Mouse (Mus musculus) hindbrain, embryonic 15.5 days (tissue): ENCODE data around the gene Dyrk1b. TPM values are rescaled to one million over a fixed set of nuclear protein-coding genes. Genes with fewer than 3 reads are reported as not detected.

Experiments
- ATAC-seq: fragments of 200-750 bp; cut with Nextera tagmentation; 2 replicates; pipeline ENCODE4 v1.8.0; 2017; ENCODE audit warnings: low read depth, moderate number of reproducible peaks, moderate TSS enrichment; ENCODE audit not compliant: low FRiP score
- H3K27ac ChIP-seq: fragments of 300-500 bp; sonication (generic); replicated peaks from 2 replicates; pipeline ENCODE4 v1.5.1; 2015; ENCODE audit warnings: mild to moderate bottlenecking, inconsistent platforms
- H3K27me3 ChIP-seq: fragments of 300-500 bp; sonication (generic); 2 replicates; pipeline ENCODE4 v1.6.1; 2015; ENCODE audit warnings: control low read depth, inconsistent platforms
- H3K36me3 ChIP-seq: fragments of 300-500 bp; sonication (generic); 2 replicates; pipeline ENCODE4 v1.6.1; 2015; ENCODE audit warnings: control low read depth, inconsistent platforms
- H3K4me1 ChIP-seq: fragments of 300-500 bp; sonication (generic); replicated peaks from 2 replicates; pipeline ENCODE4 v1.6.1; 2015; ENCODE audit warnings: control low read depth, inconsistent platforms
- H3K4me2 ChIP-seq: fragments of 300-500 bp; sonication (generic); 2 replicates; pipeline ENCODE4 v1.6.1; 2015; ENCODE audit warnings: moderate library complexity, mild to moderate bottlenecking, inconsistent platforms
- H3K4me3 ChIP-seq: fragments of 300-500 bp; sonication (generic); 2 replicates; pipeline ENCODE4 v1.5.1; 2015; ENCODE audit warnings: mild to moderate bottlenecking, inconsistent platforms
- H3K9ac ChIP-seq: fragments of 300-500 bp; sonication (generic); 2 replicates; pipeline ENCODE4 v1.6.1; 2015; ENCODE audit warnings: inconsistent platforms
- H3K9me3 ChIP-seq: fragments of 300-500 bp; sonication (generic); 2 replicates; pipeline ENCODE4 v1.6.1; 2016; ENCODE audit warnings: control low read depth, inconsistent platforms
- WGBS: fragments of 180-500 bp; shearing (Covaris S2); methylation state at CpG from one replicate; pipeline ENCODE4 v1.1.7; 2015; 5-methylcytosine and 5-hydroxymethylcytosine counted together
- polyA plus RNA-seq: library from polyadenylated mRNA; unstranded; fragments of >200 nt; fragmentation: Nextera tagmentation; extraction: Ambion mirVana; gene quantifications from 2 replicates; pipeline ENCODE4 v1.2.1, GENCODE M21; 2015

Gene Dyrk1b
- polyA plus RNA-seq, 1 experiment from 2014 or later = 14.0 TPM

DNA sequence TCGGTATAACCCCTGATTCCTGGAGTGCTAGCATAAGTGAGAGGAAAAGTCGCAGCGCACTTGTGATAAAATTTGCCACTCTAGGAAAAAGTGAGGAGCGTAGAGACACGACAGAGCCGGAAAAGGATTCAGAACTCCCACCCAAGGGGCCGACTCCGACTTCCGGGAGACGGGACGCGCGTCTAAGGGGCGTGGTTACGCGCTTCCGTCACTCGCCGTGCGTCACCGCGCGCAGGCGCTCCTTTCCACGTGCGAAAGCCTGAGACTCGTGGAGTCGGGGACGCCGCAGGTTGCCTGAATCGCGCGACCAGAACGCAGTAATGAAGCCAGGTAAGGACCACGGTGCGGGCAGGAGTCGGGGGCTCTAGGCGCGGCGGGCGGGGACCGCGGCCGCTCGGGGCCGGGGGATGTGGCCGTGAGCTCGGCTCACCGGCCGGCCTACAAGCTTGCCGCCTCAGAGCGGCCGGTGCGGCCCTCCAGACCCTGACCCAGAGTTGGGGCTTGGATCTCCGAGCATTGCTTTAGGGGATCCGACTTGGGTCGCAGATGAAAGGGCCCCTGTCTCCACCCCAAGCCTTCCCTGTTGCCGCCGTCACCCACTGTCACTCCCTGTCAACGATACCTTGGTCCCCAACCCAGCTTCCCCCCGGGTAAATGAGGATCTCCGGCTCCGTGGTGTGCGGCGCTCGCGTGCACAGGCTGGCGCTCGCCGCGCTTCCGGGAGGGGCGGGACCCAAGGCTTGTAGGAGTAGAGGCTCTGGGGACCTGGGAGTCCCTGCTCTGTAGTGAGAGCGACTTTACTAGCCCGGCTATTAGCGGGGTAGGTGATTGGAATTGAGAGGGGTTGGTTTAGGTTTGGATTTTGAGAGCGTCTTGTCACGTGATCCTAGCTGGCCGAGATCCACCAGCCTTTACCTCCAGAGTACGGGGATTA lies 9.5 kb upstream of the Dyrk1b start, which contains the start of gene Fbl:
TSS of gene Fbl (plus strand) at position 222 of the 934 bp plus-strand sequence.
- Histone ChIP-seq H3K9me3 (no peaks in the 10 kb centered on the region), H3K9ac (peak within 1 kb of the TSS; percentile 57), H3K27ac (peak within 1 kb of the TSS; percentile 75), H3K4me1 (peaks cover 29% of the 10 kb centered on the region), H3K4me2 (peak within 1 kb of the TSS; percentile 61), H3K4me3 (peak within 1 kb of the TSS; percentile 60), H3K27me3 (no peaks in the 10 kb centered on the region), H3K36me3 (no peaks in the 10 kb centered on the region)
- peak; percentile 91 for ATAC-seq
- 0% methylated on average over 74 of the region's 80 CpGs for whole genome bisulfite sequencing

DNA sequence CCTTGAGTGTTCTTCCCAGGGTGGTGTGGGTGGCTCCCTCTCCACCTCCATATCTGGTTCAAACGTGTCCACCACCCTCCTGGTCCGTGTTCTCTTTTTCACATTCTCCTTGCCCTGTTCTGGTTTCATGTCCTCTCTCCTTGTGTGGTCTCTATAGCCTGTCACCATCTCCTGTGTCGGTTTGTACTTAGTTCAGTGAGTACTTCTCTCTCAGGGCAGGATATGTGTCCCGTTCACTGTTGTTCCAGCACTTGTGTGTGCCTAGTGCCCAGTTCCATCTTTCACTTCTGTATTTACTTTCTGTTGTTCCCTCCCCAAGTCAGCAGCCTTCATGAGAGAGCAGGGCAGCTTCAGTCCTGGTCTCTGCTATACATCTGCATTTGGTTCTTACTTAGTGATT lies 3.9 kb upstream of the Dyrk1b start:
- WGBS = 83% methylated on average over 4 of the region's 4 CpGs

DNA sequence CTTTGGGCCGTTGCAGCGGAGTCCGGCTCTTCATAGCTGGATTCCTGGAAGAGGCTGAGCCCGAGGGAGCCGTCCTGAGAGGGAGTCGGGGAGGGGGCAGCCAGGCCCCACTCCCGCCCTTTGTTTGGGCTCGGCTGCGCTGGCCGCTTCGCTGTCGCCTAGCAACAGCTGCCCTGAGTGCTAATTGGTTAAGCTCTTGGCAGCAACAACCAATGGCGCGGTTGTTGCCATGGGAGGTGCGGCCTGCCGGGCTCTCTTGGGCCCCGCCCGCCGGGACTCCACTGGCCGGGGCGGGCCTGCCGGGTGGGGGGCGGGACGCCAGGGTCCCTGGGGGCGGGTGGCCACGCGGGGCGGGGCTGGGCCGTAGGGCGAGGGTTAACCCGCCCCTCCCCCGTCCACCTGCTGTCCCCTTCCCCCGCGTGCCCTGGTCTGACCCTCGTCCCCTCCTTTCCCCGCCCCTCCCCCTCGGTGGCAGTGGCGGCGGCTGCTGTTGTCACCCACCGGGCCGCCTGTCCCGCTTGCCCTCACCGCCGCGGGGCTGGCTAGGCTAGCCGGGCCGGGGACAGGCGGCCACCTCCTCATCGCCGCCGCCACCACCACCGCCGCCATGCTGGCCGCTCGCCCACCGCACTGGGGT lies 590 bp downstream of the Dyrk1b start:
- H3K4me3 ChIP-seq = peak overlapping the region; percentile 100
- peak; percentile 93 for ATAC-seq
- peaks cover 13% of the 10 kb centered on the region for H3K4me1 ChIP-seq
- H3K9me3 ChIP-seq = no peaks in the 10 kb centered on the region
- peaks cover 60% of the 10 kb centered on the region for H3K36me3 ChIP-seq
- H3K27ac ChIP-seq = peak overlapping the region; percentile 98
- peak overlapping the region; percentile 95 for H3K9ac ChIP-seq
- under 1% methylated on average over 36 of the region's 56 CpGs for WGBS
- peak overlapping the region; percentile 64 for H3K4me2 ChIP-seq
- no peaks in the 10 kb centered on the region for H3K27me3 ChIP-seq

More for the DNA sequence above, 3.9 kb upstream of the Dyrk1b start:
- Histone ChIP-seq H3K4me2 (no peak overlapping the region), H3K27me3 (no peaks in the 10 kb centered on the region), H3K4me3 (no peak overlapping the region), H3K27ac (no peak overlapping the region), H3K36me3 (peaks cover 25% of the 10 kb centered on the region), H3K9me3 (no peaks in the 10 kb centered on the region), H3K4me1 (peaks cover 15% of the 10 kb centered on the region), H3K9ac (no peak overlapping the region)
- no peak for ATAC-seq

DNA sequence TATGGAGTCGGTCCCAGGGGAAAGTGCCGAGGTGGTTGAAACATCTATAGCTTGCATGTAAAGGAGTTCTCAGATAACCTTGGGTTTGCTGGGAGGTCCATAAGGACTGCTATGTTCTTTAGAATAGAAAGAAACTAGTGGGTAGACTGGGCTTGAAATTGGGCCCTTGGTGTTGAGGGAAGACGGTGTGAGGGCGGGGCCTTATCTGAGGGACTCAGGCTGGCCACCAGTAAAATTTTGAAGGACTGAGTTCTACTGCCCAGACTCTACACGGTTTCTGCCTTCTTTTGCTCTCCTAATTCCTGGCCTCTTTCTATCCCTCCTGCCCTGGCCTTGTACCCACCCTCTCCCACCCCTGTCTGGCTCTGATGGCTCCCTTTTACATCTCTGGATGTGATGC lies 1.6 kb downstream of the Dyrk1b start:
- Histone ChIP-seq H3K27ac (peak overlapping the region; percentile 98), H3K27me3 (no peaks in the 10 kb centered on the region), H3K4me1 (peaks cover 13% of the 10 kb centered on the region), H3K9me3 (no peaks in the 10 kb centered on the region), H3K9ac (peak overlapping the region; percentile 95), H3K4me3 (peak overlapping the region; percentile 100), H3K4me2 (peak overlapping the region; percentile 64), H3K36me3 (peaks cover 65% of the 10 kb centered on the region)
- ATAC-seq = no peak
- 73% methylated on average over 5 of the region's 5 CpGs for WGBS

DNA sequence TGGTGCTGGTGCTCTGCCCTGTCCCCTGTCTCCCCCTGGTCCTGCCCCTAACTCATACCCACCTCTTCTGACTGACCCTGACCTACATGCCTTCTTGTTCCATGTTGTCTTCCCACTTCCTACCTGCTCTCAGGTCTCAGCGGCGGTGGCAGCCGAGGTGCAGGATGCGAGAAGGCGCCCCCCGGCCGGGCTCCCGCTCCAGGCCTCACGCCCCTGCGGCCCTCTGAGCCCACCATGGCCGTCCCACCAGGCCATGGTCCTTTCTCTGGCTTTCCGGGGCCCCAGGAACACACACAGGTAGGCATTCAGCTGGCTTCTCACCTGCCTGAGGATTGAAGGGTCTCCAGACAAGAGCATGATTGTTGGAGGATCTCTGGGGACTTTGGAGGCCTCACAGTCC lies 2.1 kb downstream of the Dyrk1b start:
- Histone ChIP-seq H3K27me3 (no peaks in the 10 kb centered on the region), H3K4me1 (peaks cover 13% of the 10 kb centered on the region), H3K9ac (no peak overlapping the region), H3K9me3 (no peaks in the 10 kb centered on the region), H3K4me2 (peak overlapping the region; percentile 64), H3K27ac (no peak overlapping the region), H3K36me3 (peaks cover 68% of the 10 kb centered on the region), H3K4me3 (no peak overlapping the region)
- ATAC-seq = no peak
- WGBS = 96% methylated on average over 12 of the region's 12 CpGs

DNA sequence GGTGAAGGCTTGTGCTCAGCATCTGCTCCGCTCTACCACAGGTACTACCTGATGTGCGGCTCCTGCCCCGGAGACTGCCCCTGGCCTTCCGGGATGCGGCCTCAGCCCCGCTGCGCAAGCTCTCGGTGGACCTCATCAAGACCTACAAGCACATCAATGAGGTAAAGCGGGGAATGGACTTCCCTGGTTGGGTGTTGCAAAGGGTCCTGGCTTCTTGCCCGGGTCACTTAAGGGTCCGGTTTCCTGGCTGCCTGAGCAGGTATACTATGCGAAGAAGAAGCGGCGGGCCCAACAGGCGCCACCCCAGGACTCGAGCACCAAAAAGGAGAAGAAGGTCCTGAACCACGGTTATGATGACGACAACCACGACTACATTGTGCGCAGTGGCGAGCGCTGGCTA lies 3.1 kb downstream of the Dyrk1b start:
- Histone ChIP-seq H3K36me3 (peaks cover 72% of the 10 kb centered on the region), H3K9me3 (no peaks in the 10 kb centered on the region), H3K4me3 (no peak overlapping the region), H3K27ac (no peak overlapping the region), H3K4me2 (no peak overlapping the region), H3K9ac (no peak overlapping the region), H3K27me3 (no peaks in the 10 kb centered on the region), H3K4me1 (peaks cover 13% of the 10 kb centered on the region)
- WGBS = 96% methylated on average over 22 of the region's 22 CpGs
- ATAC-seq = no peak

DNA sequence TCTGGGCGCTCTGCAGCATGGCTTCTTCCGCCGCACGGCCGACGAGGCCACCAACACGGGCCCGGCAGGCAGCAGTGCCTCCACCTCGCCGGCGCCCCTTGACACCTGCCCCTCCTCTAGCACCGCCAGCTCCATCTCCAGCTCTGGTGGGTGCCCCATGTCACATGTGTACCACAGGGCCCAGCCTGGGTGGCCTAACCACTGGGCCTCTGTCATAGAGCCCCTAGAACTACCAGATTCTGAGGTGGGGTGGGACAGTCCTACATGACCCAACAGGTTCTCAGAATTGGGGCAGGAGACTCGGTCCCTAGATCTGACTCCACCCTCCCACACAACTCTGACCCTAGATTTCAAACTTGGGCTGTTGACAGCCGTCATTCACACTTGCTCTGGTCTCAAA lies 6.6 kb downstream of the Dyrk1b start:
- no peak for ATAC-seq
- whole genome bisulfite sequencing = 91% methylated on average over 14 of the region's 14 CpGs
- Histone ChIP-seq H3K9me3 (no peaks in the 10 kb centered on the region), H3K36me3 (peaks cover 90% of the 10 kb centered on the region), H3K4me2 (no peak overlapping the region), H3K9ac (no peak overlapping the region), H3K4me3 (no peak overlapping the region), H3K27me3 (no peaks in the 10 kb centered on the region), H3K4me1 (peaks cover 7% of the 10 kb centered on the region), H3K27ac (no peak overlapping the region)

DNA sequence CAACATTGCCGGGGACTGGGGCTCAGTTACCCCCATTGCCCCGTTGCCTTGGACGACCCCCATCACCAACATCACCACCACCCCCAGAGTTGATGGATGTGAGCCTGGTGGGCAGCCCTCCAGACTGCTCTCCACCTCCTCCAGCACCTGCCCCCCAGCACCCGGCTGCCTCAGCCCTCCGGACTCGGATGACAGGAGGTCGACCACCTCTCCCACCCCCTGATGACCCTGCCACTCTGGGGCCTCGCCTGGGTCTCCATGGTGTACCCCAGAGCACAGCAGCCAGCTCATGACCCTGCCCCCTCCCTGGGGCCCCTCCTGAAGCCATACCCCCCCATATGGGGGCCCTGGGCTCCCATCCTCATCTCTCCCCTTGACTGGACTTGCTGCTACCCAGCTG lies 7.4 kb downstream of the Dyrk1b start:
- WGBS = 96% methylated on average over 8 of the region's 8 CpGs
- no peak for ATAC-seq
- Histone ChIP-seq H3K27ac (no peak overlapping the region), H3K4me3 (no peak overlapping the region), H3K4me1 (0 out of 2 replicates have a peak, but pooled peaks cover under 1% of the 10 kb centered on the region), H3K4me2 (no peak overlapping the region), H3K9ac (no peak overlapping the region), H3K36me3 (peaks cover 91% of the 10 kb centered on the region), H3K27me3 (no peaks in the 10 kb centered on the region), H3K9me3 (no peaks in the 10 kb centered on the region)

DNA sequence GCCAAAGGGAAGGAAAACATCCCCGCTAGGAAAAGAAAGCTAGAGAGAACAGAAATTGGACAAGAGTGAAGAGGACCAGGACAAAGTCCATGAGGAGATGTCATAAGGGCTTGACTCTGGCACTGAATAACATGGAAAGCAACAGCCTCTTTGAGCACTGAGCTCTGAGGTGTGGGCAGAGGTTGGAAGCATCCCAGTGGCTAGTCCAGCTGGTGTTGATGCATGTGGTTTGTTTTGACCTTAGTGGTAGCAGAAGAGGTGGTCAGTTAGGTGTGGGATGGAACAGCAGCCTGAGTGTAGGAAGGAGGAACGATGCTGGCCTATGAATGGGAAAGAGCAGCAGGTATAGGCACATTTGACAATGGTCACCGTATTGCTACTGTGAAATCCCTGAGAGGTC lies 12.2 kb downstream of the Dyrk1b start:
- ATAC-seq = no peak
- Histone ChIP-seq H3K36me3 (peaks cover 70% of the 10 kb centered on the region), H3K9ac (no peak overlapping the region), H3K4me2 (no peak overlapping the region), H3K27ac (no peak overlapping the region), H3K27me3 (no peaks in the 10 kb centered on the region), H3K9me3 (no peaks in the 10 kb centered on the region), H3K4me1 (no peaks in the 10 kb centered on the region), H3K4me3 (no peak overlapping the region)
- 88% methylated on average over 3 of the region's 3 CpGs for WGBS

DNA sequence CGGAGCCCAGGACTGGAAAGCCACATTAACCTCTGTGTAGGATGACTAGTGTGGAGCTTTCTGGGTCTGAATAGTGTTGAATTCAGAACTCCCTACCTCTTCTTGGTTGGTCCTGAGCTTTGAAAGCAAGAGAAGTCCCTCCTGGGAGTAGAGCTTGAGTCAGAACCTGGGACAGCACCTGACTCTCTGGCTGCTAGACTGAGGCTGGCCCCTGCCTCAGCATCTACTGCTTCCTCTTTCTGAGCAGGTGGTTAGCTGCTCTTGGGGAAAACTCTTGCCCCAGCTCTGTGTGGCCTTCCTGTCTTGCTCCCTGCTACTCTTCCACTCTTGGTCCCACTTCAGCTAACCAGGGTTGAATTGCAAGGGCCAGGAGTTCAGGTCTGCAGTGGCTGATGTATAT lies 12.6 kb downstream of the Dyrk1b start:
- WGBS = 95% methylated on average over 1 of the region's 1 CpGs
- H3K36me3 ChIP-seq = peaks cover 66% of the 10 kb centered on the region
- no peak for ATAC-seq
- no peaks in the 10 kb centered on the region for H3K27me3 ChIP-seq
- no peaks in the 10 kb centered on the region for H3K4me1 ChIP-seq
- H3K27ac ChIP-seq = no peak overlapping the region
- no peak overlapping the region for H3K4me2 ChIP-seq
- no peaks in the 10 kb centered on the region for H3K9me3 ChIP-seq
- H3K9ac ChIP-seq = no peak overlapping the region
- no peak overlapping the region for H3K4me3 ChIP-seq

DNA sequence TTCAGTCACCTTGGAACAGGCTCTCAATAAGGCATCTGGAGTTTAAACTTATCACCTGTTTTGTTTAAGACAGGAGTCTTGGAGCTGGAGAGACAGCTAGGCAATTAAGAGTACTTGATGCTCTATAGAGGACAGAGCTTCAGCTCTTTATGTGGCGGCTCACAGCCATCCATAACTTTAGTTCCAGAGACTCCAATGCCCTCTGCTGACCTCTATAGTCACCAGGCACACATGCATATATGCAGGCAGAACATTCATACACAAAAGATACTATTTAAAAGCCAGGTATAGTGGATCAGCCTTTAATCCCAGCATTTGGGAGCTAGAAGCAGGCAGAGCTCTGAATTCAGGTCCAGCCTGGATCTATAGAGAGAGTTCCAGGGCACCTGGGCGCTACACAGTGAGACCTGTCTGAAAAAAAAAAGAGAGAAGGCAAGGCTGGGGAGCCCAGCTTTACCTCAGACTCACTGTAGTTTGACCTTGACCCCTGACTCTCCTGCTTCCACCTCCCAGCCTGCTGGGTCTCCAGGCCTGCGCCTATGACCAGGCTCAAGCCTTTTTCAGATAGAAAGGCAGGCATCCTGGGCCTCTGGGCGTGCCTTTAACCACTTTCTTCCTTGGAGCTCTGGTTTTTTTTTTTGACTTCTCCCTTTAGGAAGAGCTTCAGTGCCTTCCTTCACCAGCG lies 16.3 kb downstream of the Dyrk1b start:
- Histone ChIP-seq H3K4me3 (no peak overlapping the region), H3K9ac (no peak overlapping the region), H3K4me1 (no peaks in the 10 kb centered on the region), H3K27ac (no peak overlapping the region), H3K9me3 (no peaks in the 10 kb centered on the region), H3K4me2 (no peak overlapping the region), H3K36me3 (peaks cover 38% of the 10 kb centered on the region), H3K27me3 (no peaks in the 10 kb centered on the region)
- 87% methylated on average over 5 of the region's 5 CpGs for WGBS
- no peak for ATAC-seq

DNA sequence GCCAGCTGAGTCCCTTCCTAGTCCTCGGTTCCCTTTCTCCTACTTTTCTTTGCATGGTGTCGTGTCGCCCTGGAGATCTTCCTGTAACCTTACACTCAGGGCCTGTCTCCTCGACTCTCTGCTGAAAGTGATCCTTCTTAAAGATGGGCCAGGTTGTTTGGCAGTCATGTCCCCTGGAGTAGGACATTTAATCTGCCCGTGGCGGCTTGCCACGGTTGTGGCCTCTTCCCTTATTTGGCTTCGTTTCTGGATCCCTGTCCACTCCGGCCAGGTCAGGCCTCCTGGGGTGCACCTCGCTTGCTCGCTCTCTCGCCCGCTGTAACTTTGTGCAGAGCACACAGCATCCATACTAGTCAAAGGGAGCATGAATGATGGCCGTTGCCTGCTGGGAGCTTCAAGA lies 17.3 kb downstream of the Dyrk1b start:
- peaks cover 31% of the 10 kb centered on the region for H3K36me3 ChIP-seq

More for the DNA sequence above, 17.3 kb downstream of the Dyrk1b start:
- no peak overlapping the region for H3K27ac ChIP-seq
- no peak for ATAC-seq
- H3K4me2 ChIP-seq = no peak overlapping the region
- no peak overlapping the region for H3K4me3 ChIP-seq
- WGBS = 56% methylated on average over 14 of the region's 14 CpGs
- no peaks in the 10 kb centered on the region for H3K9me3 ChIP-seq
- H3K27me3 ChIP-seq = no peaks in the 10 kb centered on the region
- H3K4me1 ChIP-seq = no peaks in the 10 kb centered on the region
- no peak overlapping the region for H3K9ac ChIP-seq
